Mouse (Mus musculus) adrenal gland, adult 2 months (tissue): ENCODE results near the gene Gm3618. TPM values are rescaled to one million over a fixed set of nuclear protein-coding genes. Genes with fewer than 3 reads are reported as not detected.
"Not testable (repeated sequence)": the region's sequence is repeated elsewhere in the genome, so short reads cannot be mapped to it uniquely, and the experiment has no call there.

Experiments
- DNase-seq: peaks from one replicate; pipeline ENCODE4 v3.0.0; 2021
- long read RNA-seq: library from polyadenylated mRNA; stranded (forward); transcript quantifications from one replicate; pipeline ENCODE4 v2.0.0, GENCODE M21; 2021
- polyA plus RNA-seq: library from polyadenylated mRNA; depleted of rRNA; stranded (reverse); fragments of >200 nt; gene quantifications from 2 replicates; pipeline ENCODE4 v1.2.3, GENCODE M21; 2012; rRNA removed
- total RNA-seq, 2 experiments: library from RNA; stranded (reverse); gene quantifications; 2 replicates each; pipeline ENCODE4 v1.2.3; 2021

Gm3618 gene
- not detected for total RNA-seq
- not detected in 2 replicates for polyA plus RNA-seq
- long read RNA-seq: 0 reads

- not testable (repeated sequence) for DNase-seq
Measured at GRCm38 (mm10) chr14:6343578-6343977, at the start of gene Gm3618. Gene Gm3618, minus strand, starts transcription at chr14:6343678.

- not testable (repeated sequence) for DNase-seq
Measured at GRCm38 (mm10) chr14:6390219-6390618, 46.7 kb upstream of the Gm3618 start, which contains the start of gene Gm16440. Gene Gm16440, minus strand, starts transcription at chr14:6390319.

GRCm38 (mm10) chr14:6304743-6305142 is 38.7 kb downstream of the Gm3618 start, which contains the start of gene Gm21103:
Gene Gm21103, minus strand, starts transcription at chr14:6304843.
- DNase-seq: not testable (repeated sequence)

- DNase-seq: peak; percentile 27
Measured at GRCm38 (mm10) chr14:6286931-6287715, 56.4 kb downstream of the Gm3618 start, which contains the start of gene Gm3411. Gene Gm3411, minus strand, starts transcription at chr14:6287250.

Other genes with a start within 250 kb of the Gm3618 start
- under 1 TPM in 1 of 2 experiments, not detected in 1; 0.24 TPM for gene Gm8206, start 249.7 kb downstream of the Gm3618 start, total RNA-seq
- 0.09 TPM in 1 of 2 replicates, not detected in the other for gene Gm8206, start 249.7 kb downstream of the Gm3618 start, polyA plus RNA-seq
- not detected for gene Gm3468, start 235.0 kb downstream of the Gm3618 start, total RNA-seq
- not detected in 2 replicates for gene Gm3468, start 235.0 kb downstream of the Gm3618 start, polyA plus RNA-seq
- gene Gm3476, start 217.9 kb downstream of the Gm3618 start, total RNA-seq: not detected
- not detected in 2 replicates for gene Gm3476, start 217.9 kb downstream of the Gm3618 start, polyA plus RNA-seq
- gene Gm21560, start 124.4 kb downstream of the Gm3618 start, total RNA-seq: not detected
- gene Gm21560, start 124.4 kb downstream of the Gm3618 start, polyA plus RNA-seq: not detected in 2 replicates
- under 1 TPM; 0.21 to 0.23 TPM for gene Gm3411, start 56.4 kb downstream of the Gm3618 start, total RNA-seq
- gene Gm3411, start 56.4 kb downstream of the Gm3618 start, polyA plus RNA-seq: not detected in 2 replicates
- gene Gm21103, start 38.8 kb downstream of the Gm3618 start, total RNA-seq: not detected
- gene Gm21103, start 38.8 kb downstream of the Gm3618 start, polyA plus RNA-seq: not detected in 2 replicates
- gene Gm16440, start 46.6 kb upstream of the Gm3618 start, total RNA-seq: not detected
- gene Gm16440, start 46.6 kb upstream of the Gm3618 start, polyA plus RNA-seq: not detected in 2 replicates
- gene Gm3591, start 68.8 kb upstream of the Gm3618 start, total RNA-seq: under 1 TPM in 1 of 2 experiments, not detected in 1; 0.28 TPM
- not detected in 2 replicates for gene Gm3591, start 68.8 kb upstream of the Gm3618 start, polyA plus RNA-seq
- gene Gm3594, start 100.9 kb upstream of the Gm3618 start, total RNA-seq: not detected
- gene Gm3594, start 100.9 kb upstream of the Gm3618 start, polyA plus RNA-seq: not detected in 2 replicates
- not detected for gene Gm8356, start 193.6 kb upstream of the Gm3618 start, total RNA-seq
- not detected in 2 replicates for gene Gm8356, start 193.6 kb upstream of the Gm3618 start, polyA plus RNA-seq
- gene Gm3629, start 246.9 kb upstream of the Gm3618 start, total RNA-seq: not detected
- gene Gm3629, start 246.9 kb upstream of the Gm3618 start, polyA plus RNA-seq: not detected in 2 replicates